Mouse (Mus musculus) C2C12 (cell line): Measurements from ENCODE around the gene Pax8. TPM values are rescaled to one million over a fixed set of nuclear protein-coding genes. Genes with fewer than 3 reads are reported as not detected.

Experiments used
- H3K27me3 ChIP-seq: one replicate; pipeline ENCODE4 v1.6.1; 2011; ENCODE audit not compliant: control insufficient read depth, insufficient read depth, insufficient read length
- H3K36me3 ChIP-seq: one replicate; pipeline ENCODE4 v1.6.1; 2011; ENCODE audit not compliant: control insufficient read depth, insufficient read depth
- H3K4me3 ChIP-seq: one replicate; pipeline ENCODE4 v1.5.1; 2011; ENCODE audit warnings: mild to moderate bottlenecking, control low read depth; ENCODE audit not compliant: poor library complexity, insufficient read depth, severe bottlenecking
- H3K79me2 ChIP-seq: one replicate; pipeline ENCODE4 v1.6.1; 2011; ENCODE audit not compliant: control insufficient read depth, insufficient read depth
- H3K79me3 ChIP-seq: one replicate; pipeline ENCODE4 v1.6.1; 2011; ENCODE audit warnings: low read depth, control low read depth
- H3ac ChIP-seq: one replicate; pipeline ENCODE3; 2011; ENCODE audit warnings: low read depth; ENCODE audit not compliant: control insufficient read depth, insufficient read length
- CEBPB ChIP-seq: IDR thresholded peaks from one replicate; pipeline ENCODE4 v1.6.1; 2011; ENCODE audit warnings: low read depth, mild to moderate bottlenecking, control low read depth, moderate library complexity
- CTCF ChIP-seq: IDR thresholded peaks from one replicate; pipeline ENCODE4 v1.5.1; 2011; ENCODE audit not compliant: control insufficient read depth, insufficient read depth, insufficient read length
- FOSL1 ChIP-seq: IDR thresholded peaks from one replicate; pipeline ENCODE4 v1.8.0; 2011; ENCODE audit warnings: mild to moderate bottlenecking, low read length; ENCODE audit not compliant: poor library complexity, insufficient read depth, severe bottlenecking
- MAX ChIP-seq: IDR thresholded peaks from one replicate; pipeline ENCODE4 v1.6.1; 2011; ENCODE audit warnings: mild to moderate bottlenecking, control low read depth
- MYOD1 ChIP-seq: IDR thresholded peaks from one replicate; pipeline ENCODE4 v1.6.1; 2011; ENCODE audit warnings: low read depth; ENCODE audit not compliant: control insufficient read depth, insufficient read length
- MYOG ChIP-seq: IDR thresholded peaks from one replicate; pipeline ENCODE4 v1.6.1; 2011; ENCODE audit not compliant: control insufficient read depth, insufficient read length; ENCODE audit errors: extremely low read depth
- USF1 ChIP-seq: IDR thresholded peaks from one replicate; pipeline ENCODE4 v1.6.1; 2011; ENCODE audit warnings: low read depth, mild to moderate bottlenecking, control low read depth, moderate library complexity
- long read RNA-seq, 2 experiments: library from polyadenylated mRNA; unstranded; transcript quantifications; one replicate each; pipeline ENCODE4 v2.0.0; 2019 to 2020
- polyA plus RNA-seq: library from polyadenylated mRNA; unstranded; fragments of >200 nt; fragmentation: generic; extraction: Trizol; gene quantifications from one replicate; pipeline ENCODE4 v1.2.1, GENCODE M21; 2012; ENCODE audit warnings: missing spikeins

The Pax8 gene
- polyA plus RNA-seq = not detected
- long read RNA-seq, experiment 1, partial matches to known transcripts = 0 of 1 reads
- long read RNA-seq, experiment 1, other reads (novel, unspliced or antisense) = 1 of 1 reads
- long read RNA-seq, experiment 2 = 0 reads

DNA sequence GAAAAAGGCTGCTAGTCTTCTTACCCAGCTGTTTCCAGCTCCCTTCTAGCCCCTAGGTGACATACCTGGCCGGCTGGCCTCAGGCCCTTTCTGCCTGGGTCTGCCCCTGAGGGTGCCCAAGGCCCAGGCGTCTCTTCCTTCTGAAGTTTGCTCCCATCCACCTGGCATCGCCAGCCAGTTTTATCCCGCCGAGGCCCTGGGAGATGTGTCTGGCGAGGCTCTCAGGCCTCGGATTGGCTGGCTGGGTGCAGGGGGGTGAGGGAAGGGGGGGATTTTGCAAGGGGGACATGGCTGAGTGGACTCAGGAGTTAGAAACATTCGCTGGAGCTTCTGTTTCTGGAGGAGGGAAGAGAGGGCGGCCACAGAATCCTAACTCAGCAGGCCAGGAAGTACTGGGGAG, at the start of gene Pax8:
Gene Pax8, minus strand, starts transcription at position 180 of the 400 bp plus-strand sequence.
- TF ChIP-seq MAX (no peak), CEBPB (no peak), MYOD1 (no peak), FOSL1 (no peak), CTCF (no peak), MYOG (no peak), USF1 (no peak)
- H3K4me3 ChIP-seq = no peak within 1 kb of the TSS
- H3K79me2 ChIP-seq = no peaks in the 10 kb centered on the region
- H3K79me3 ChIP-seq = no peaks in the 10 kb centered on the region
- peaks cover 43% of the 10 kb centered on the region for H3K27me3 ChIP-seq
- H3ac ChIP-seq = no peak within 1 kb of the TSS
- no peaks in the 10 kb centered on the region for H3K36me3 ChIP-seq

DNA sequence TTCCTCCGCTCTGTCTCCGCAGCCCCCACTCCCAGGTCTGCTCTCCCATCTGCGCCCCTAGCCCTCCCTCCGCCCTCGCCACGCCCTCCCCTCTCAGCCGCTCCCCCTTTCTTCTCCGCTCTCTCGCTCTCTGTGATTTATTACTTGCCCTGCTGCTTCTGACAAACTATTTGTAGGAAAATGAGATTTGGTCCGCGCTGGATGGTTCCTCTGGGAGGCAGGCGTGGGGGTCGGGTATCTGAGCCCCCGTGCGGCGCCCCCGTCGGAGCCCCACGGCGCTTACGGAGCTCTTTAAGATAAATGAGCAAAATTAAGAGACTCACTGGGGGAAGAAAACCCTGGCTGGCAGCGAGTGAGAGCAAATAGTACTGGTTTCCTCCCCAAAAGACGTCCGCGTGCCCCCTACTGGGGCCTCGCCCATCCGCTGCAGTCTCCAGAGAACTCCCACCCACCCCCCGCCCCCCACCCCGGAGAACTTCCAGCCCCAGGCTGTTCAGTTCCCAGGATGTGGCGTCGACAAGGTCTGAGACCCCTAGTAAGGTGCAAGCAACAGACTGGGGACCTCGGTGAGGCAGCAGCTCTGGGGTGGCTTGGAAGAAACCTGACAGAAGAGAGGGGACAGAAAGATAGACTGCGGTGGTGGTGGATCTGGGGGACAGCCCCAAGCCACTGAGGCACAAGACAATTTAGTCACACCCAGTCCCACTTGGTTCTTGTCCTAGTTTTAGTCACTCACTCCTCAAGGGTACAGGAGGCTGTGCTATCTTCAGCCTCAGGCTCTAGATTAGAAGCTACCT, 46.2 kb upstream of the Pax8 start:
- H3K36me3 ChIP-seq = no peaks in the 10 kb centered on the region
- peaks cover 4% of the 10 kb centered on the region for H3K27me3 ChIP-seq
- no peaks in the 10 kb centered on the region for H3K79me2 ChIP-seq
- no peak overlapping the region for H3ac ChIP-seq
- TF ChIP-seq MAX = no peak
- no peak for TF ChIP-seq USF1
- TF ChIP-seq CEBPB = no peak
- no peak for TF ChIP-seq FOSL1
- TF ChIP-seq MYOD1 = no peak
- TF ChIP-seq MYOG = no peak
- TF ChIP-seq CTCF = no peak
- no peaks in the 10 kb centered on the region for H3K79me3 ChIP-seq
- H3K4me3 ChIP-seq = no peak overlapping the region

DNA sequence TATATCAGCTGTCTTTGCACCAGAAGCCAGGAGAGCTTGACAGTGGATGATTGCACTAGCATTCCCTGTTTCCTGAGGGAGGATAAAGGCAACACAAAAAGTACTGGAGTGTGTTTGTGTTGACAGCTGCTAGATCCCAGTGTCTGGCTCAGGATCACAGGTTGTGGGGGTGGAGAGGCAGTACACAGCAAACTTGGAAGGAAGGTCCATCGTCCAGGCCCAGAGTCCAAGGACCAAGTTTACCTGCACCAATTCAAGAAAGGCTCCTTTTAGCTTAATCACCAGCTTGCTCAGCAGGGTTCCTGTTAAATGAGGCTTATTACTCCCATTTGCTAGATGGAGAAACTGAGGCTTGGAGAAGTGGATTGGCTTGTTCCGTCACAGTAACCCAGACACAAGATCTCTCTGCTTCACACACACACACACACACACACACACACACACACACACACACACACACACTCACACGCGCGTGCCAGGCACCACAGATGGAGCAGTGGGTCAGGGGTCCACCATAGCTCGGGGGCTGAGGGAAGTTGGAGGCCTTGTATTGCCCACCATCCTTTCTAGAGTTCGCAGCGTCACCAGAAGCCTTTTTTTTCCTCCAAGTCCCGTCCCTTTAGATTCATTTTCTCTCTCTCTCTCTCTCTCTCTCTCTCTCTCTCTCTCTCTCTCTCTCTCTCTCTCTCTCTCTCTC, 45.3 kb upstream of the Pax8 start:
- Histone ChIP-seq H3K4me3 (no peak overlapping the region), H3K79me2 (no peaks in the 10 kb centered on the region), H3ac (no peak overlapping the region), H3K36me3 (no peaks in the 10 kb centered on the region), H3K79me3 (no peaks in the 10 kb centered on the region), H3K27me3 (peaks cover 4% of the 10 kb centered on the region)
- TF ChIP-seq FOSL1 (no peak), MYOG (no peak), MYOD1 (no peak), CTCF (no peak), MAX (no peak), CEBPB (no peak), USF1 (no peak)

DNA sequence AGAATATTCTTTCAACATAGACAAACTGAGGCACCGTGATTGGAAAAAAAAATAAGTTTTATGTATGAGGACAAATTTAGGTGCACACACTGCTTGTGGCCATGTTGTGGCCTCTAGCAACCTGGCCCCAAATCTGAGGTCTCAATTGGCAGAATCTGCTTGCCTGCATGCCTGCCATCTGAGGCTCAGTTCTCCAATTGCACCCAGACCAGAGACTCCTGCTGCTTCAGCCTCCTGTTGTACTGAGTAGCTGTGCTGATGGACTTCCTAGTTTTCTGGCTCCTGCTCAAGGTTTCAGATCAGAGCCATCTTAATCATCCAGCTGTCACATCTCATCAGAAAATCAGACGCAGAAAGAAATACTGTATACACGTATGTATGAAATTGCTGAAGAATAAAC, 41.5 kb upstream of the Pax8 start:
- no peak for TF ChIP-seq FOSL1
- no peak for TF ChIP-seq MYOD1
- TF ChIP-seq MYOG = no peak
- TF ChIP-seq CTCF = no peak
- TF ChIP-seq CEBPB = no peak
- no peak for TF ChIP-seq USF1
- TF ChIP-seq MAX = no peak
- Histone ChIP-seq H3K36me3 (no peaks in the 10 kb centered on the region), H3K79me2 (no peaks in the 10 kb centered on the region), H3ac (no peak overlapping the region), H3K27me3 (peaks cover 3% of the 10 kb centered on the region), H3K4me3 (no peak overlapping the region), H3K79me3 (no peaks in the 10 kb centered on the region)

DNA sequence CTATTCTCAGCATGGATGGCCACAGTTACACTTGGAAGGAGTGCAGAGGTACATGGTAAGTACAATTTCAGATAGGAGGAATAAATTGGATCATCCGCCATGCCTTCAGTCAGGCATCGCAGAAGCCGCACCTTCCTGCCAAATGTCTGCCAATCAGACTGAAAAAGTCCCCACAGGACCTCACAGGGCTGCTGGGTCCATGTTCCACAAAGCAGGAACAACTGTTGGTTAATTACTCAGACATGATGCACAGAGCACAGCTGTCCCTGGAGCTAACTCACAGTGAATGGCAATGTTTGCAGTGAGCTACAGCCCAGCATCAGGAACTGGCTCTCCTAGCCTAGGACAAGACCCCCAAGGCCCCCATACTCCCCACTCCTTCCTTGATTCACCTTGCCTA, 32.0 kb upstream of the Pax8 start:
- Histone ChIP-seq H3ac (no peak overlapping the region), H3K36me3 (no peaks in the 10 kb centered on the region), H3K4me3 (no peak overlapping the region), H3K27me3 (no peaks in the 10 kb centered on the region), H3K79me2 (no peaks in the 10 kb centered on the region), H3K79me3 (no peaks in the 10 kb centered on the region)
- TF ChIP-seq MYOG = no peak
- TF ChIP-seq CEBPB = no peak
- TF ChIP-seq MYOD1 = peak; percentile 27
